Mouse (Mus musculus) midbrain, embryonic 16.5 days (tissue): ENCODE results near the gene Slc2a3. TPM values are rescaled to one million over a fixed set of nuclear protein-coding genes. Genes with fewer than 3 reads are reported as not detected.
A peak's percentile ranks its signal among the peaks of the same experiment; 100 is the strongest.
"Not testable (repeated sequence)": the region's sequence is repeated elsewhere in the genome, so short reads cannot be mapped to it uniquely, and the experiment has no call there.

Experiments
- ATAC-seq: fragments of 200-750 bp; cut with Nextera tagmentation; 2 replicates; pipeline ENCODE4 v1.8.0; 2017; ENCODE audit warnings: moderate TSS enrichment
- H3K27ac ChIP-seq: fragments of 300-500 bp; sonication (generic); 2 replicates; pipeline ENCODE4 v1.5.1; 2014; ENCODE audit warnings: mild to moderate bottlenecking, low read length, mixed read lengths
- H3K27me3 ChIP-seq: fragments of 300-500 bp; sonication (generic); 2 replicates; pipeline ENCODE4 v1.6.1; 2014; ENCODE audit warnings: low read depth, low read length, mixed read lengths; ENCODE audit not compliant: control insufficient read depth, insufficient read depth
- H3K36me3 ChIP-seq: fragments of 300-500 bp; sonication (generic); 2 replicates; pipeline ENCODE4 v1.6.1; 2014; ENCODE audit warnings: mild to moderate bottlenecking, low read length, moderate library complexity, mixed read lengths; ENCODE audit not compliant: control insufficient read depth, insufficient read depth
- H3K4me1 ChIP-seq: fragments of 300-500 bp; sonication (generic); 2 replicates; pipeline ENCODE4 v1.6.1; 2014; ENCODE audit warnings: mild to moderate bottlenecking, low read length, mixed read lengths; ENCODE audit not compliant: control insufficient read depth, insufficient read depth
- H3K4me2 ChIP-seq: fragments of 300-500 bp; sonication (generic); 2 replicates; pipeline ENCODE4 v1.6.1; 2014; ENCODE audit warnings: mild to moderate bottlenecking, low read length, mixed read lengths
- H3K4me3 ChIP-seq: fragments of 300-500 bp; sonication (generic); 2 replicates; pipeline ENCODE4 v1.5.1; 2014; ENCODE audit warnings: low read depth, mild to moderate bottlenecking, low read length, moderate library complexity, mixed read lengths
- H3K9ac ChIP-seq: fragments of 300-500 bp; sonication (generic); 2 replicates; pipeline ENCODE4 v1.6.1; 2014; ENCODE audit warnings: low read depth, low read length, mixed read lengths
- H3K9me3 ChIP-seq: fragments of 300-500 bp; sonication (generic); replicated peaks from 2 replicates; pipeline ENCODE4 v1.6.1; 2014; ENCODE audit warnings: mild to moderate bottlenecking, low read length, mixed read lengths; ENCODE audit not compliant: control insufficient read depth, poor library complexity, severe bottlenecking
- WGBS: fragments of 180-500 bp; shearing (Covaris S2); extraction: QIAGEN DNeasy Blood & Tissue Kit; methylation state at CpG from one replicate; pipeline ENCODE4 v1.1.7; 2014; 5-methylcytosine and 5-hydroxymethylcytosine counted together
- polyA plus RNA-seq: library from polyadenylated mRNA; unstranded; fragments of >200 nt; fragmentation: Nextera tagmentation; extraction: Ambion mirVana; gene quantifications from 2 replicates; pipeline ENCODE4 v1.2.1, GENCODE M21; 2015

Gene Slc2a3
- polyA plus RNA-seq, 1 experiment from 2014 or later, result 52.5 TPM

GRCm38 (mm10) chr6:122707036-122707800, 94.2 kb downstream of the Slc2a3 start, which contains the start of gene Nanog:
Gene Nanog (plus strand): TSS chr6:122707489.
- H3K27me3 ChIP-seq, result 0 out of 2 replicates have a peak, but pooled peaks cover 5% of the 10 kb centered on the region
- no peak within 1 kb of the TSS for H3K4me3 ChIP-seq
- no peak within 1 kb of the TSS for H3K9ac ChIP-seq
- H3K27ac ChIP-seq, result no peak within 1 kb of the TSS
- H3K4me1 ChIP-seq, result peaks cover 6% of the 10 kb centered on the region
- WGBS, result 21% methylated on average over 12 of the region's 12 CpGs
- no peaks in the 10 kb centered on the region for H3K36me3 ChIP-seq
- ATAC-seq, result no peak
- no peaks in the 10 kb centered on the region for H3K9me3 ChIP-seq
- no peak within 1 kb of the TSS for H3K4me2 ChIP-seq

- Histone ChIP-seq H3K4me3 (no peak overlapping the region), H3K27me3 (0 out of 2 replicates have a peak, but pooled peaks cover 5% of the 10 kb centered on the region), H3K4me2 (no peak overlapping the region), H3K9ac (no peak overlapping the region), H3K27ac (no peak overlapping the region), H3K36me3 (no peaks in the 10 kb centered on the region), H3K4me1 (peaks cover 6% of the 10 kb centered on the region), H3K9me3 (no peaks in the 10 kb centered on the region)
- WGBS, result 72% methylated on average over 12 of the region's 12 CpGs
- ATAC-seq, result no peak
Observed at GRCm38 (mm10) chr6:122706337-122706840, 95.1 kb downstream of the Slc2a3 start.

- H3K4me2 ChIP-seq, result no peak overlapping the region
- no peaks in the 10 kb centered on the region for H3K36me3 ChIP-seq
- WGBS, result 25% methylated on average over 1 of the region's 1 CpGs
- no peaks in the 10 kb centered on the region for H3K9me3 ChIP-seq
- H3K27ac ChIP-seq, result no peak overlapping the region
- H3K4me1 ChIP-seq, result peaks cover 6% of the 10 kb centered on the region
- no peak overlapping the region for H3K4me3 ChIP-seq
- ATAC-seq, result no peak
- no peak overlapping the region for H3K9ac ChIP-seq
- H3K27me3 ChIP-seq, result 0 out of 2 replicates have a peak, but pooled peaks cover 5% of the 10 kb centered on the region
Observed at GRCm38 (mm10) chr6:122703706-122704105, 97.7 kb downstream of the Slc2a3 start.

GRCm38 (mm10) chr6:122703251-122703650, 98.2 kb downstream of the Slc2a3 start:
- ATAC-seq, result no peak
- Histone ChIP-seq H3K27me3 (0 out of 2 replicates have a peak, but pooled peaks cover 5% of the 10 kb centered on the region), H3K4me1 (peaks cover 6% of the 10 kb centered on the region), H3K27ac (no peak overlapping the region; the same call in 1 of the 2 replicates), H3K36me3 (no peaks in the 10 kb centered on the region), H3K4me2 (no peak overlapping the region), H3K9me3 (no peaks in the 10 kb centered on the region), H3K4me3 (no peak overlapping the region), H3K9ac (no peak overlapping the region)
- WGBS, result 12% methylated on average over 6 of the region's 6 CpGs

GRCm38 (mm10) chr6:122702480-122703124, 98.8 kb downstream of the Slc2a3 start:
- H3K9ac ChIP-seq, result peak overlapping the region; percentile 40; the same call in 1 of the 2 replicates
- no peaks in the 10 kb centered on the region for H3K9me3 ChIP-seq
- H3K4me1 ChIP-seq, result peaks cover 6% of the 10 kb centered on the region
- no peak overlapping the region for H3K4me3 ChIP-seq
- no peaks in the 10 kb centered on the region for H3K36me3 ChIP-seq
- peak overlapping the region; percentile 38 for H3K27ac ChIP-seq
- peak; percentile 68 for ATAC-seq
- WGBS, result 5% methylated on average over 20 of the region's 20 CpGs
- H3K4me2 ChIP-seq, result peak overlapping the region; percentile 45
- 0 out of 2 replicates have a peak, but pooled peaks cover 5% of the 10 kb centered on the region for H3K27me3 ChIP-seq

- H3K27me3 ChIP-seq, result 0 out of 2 replicates have a peak, but pooled peaks cover 4% of the 10 kb centered on the region
- no peaks in the 10 kb centered on the region for H3K9me3 ChIP-seq
- no peaks in the 10 kb centered on the region for H3K36me3 ChIP-seq
- H3K4me1 ChIP-seq, result peaks cover 6% of the 10 kb centered on the region
- H3K4me3 ChIP-seq, result no peak overlapping the region
- no peak for ATAC-seq
- no peak overlapping the region for H3K4me2 ChIP-seq
- H3K27ac ChIP-seq, result no peak overlapping the region
- 85% methylated on average over 5 of the region's 5 CpGs for WGBS
- H3K9ac ChIP-seq, result no peak overlapping the region
Observed at GRCm38 (mm10) chr6:122701816-122702215, 99.6 kb downstream of the Slc2a3 start.

GRCm38 (mm10) chr6:122699628-122700027, 101.8 kb downstream of the Slc2a3 start:
- not testable (repeated sequence) for H3K4me1 ChIP-seq, H3K27me3 ChIP-seq, H3K36me3 ChIP-seq, H3K27ac ChIP-seq, ATAC-seq, H3K9ac ChIP-seq, H3K9me3 ChIP-seq, H3K4me2 ChIP-seq, H3K4me3 ChIP-seq
- WGBS, result 81% methylated on average over 2 of the region's 2 CpGs

- Histone ChIP-seq H3K4me3 (no peak overlapping the region), H3K9me3 (no peaks in the 10 kb centered on the region), H3K27ac (no peak overlapping the region), H3K4me2 (no peak overlapping the region), H3K27me3 (no peaks in the 10 kb centered on the region), H3K4me1 (no peaks in the 10 kb centered on the region), H3K9ac (no peak overlapping the region), H3K36me3 (no peaks in the 10 kb centered on the region)
- no peak for ATAC-seq
- 92% methylated on average over 3 of the region's 3 CpGs for WGBS
Observed at GRCm38 (mm10) chr6:122695398-122695797, 106.0 kb downstream of the Slc2a3 start.

- H3K4me2 ChIP-seq, result no peak overlapping the region
- no peaks in the 10 kb centered on the region for H3K27me3 ChIP-seq
- H3K4me3 ChIP-seq, result no peak overlapping the region
- H3K9ac ChIP-seq, result no peak overlapping the region
- 87% methylated on average over 5 of the region's 5 CpGs for WGBS
- no peaks in the 10 kb centered on the region for H3K4me1 ChIP-seq
- ATAC-seq, result no peak
- no peaks in the 10 kb centered on the region for H3K36me3 ChIP-seq
- H3K9me3 ChIP-seq, result no peaks in the 10 kb centered on the region
- no peak overlapping the region for H3K27ac ChIP-seq
Observed at GRCm38 (mm10) chr6:122690082-122690481, 111.4 kb downstream of the Slc2a3 start.
